Mouse (Mus musculus) hematopoietic stem cell, adult 5-6 weeks (primary cell): ENCODE measurements around the gene Atp1b4. TPM values are rescaled to one million over a fixed set of nuclear protein-coding genes. Genes with fewer than 3 reads are reported as not detected.
"Not testable (repeated sequence)": the region's sequence is repeated elsewhere in the genome, so short reads cannot be mapped to it uniquely, and the experiment has no call there.

Experiments used
- ATAC-seq, 2 experiments: fragments of 125-278 bp in 1 of 2; replicated peaks in 1 of 2; 2 replicates each; pipeline ENCODE4 v1.8.0; 2016 to 2017; ENCODE audit warnings: inconsistent platforms in 2 of 2, mild to moderate bottlenecking in 2 of 2, moderate number of reproducible peaks in 2 of 2, low read depth in 1 of 2, moderate TSS enrichment in 1 of 2; ENCODE audit not compliant: low FRiP score in 2 of 2, poor library complexity in 2 of 2, severe bottlenecking in 2 of 2, insufficient read depth in 1 of 2, low TSS enrichment in 1 of 2
- total RNA-seq: library from RNA; stranded (forward); fragments of 172-1452, 232-1000 nt; gene quantifications from 2 replicates; pipeline ENCODE4 v1.2.3, GENCODE M21; 2017

Gene Atp1b4
- not detected in 2 replicates for total RNA-seq

DNA sequence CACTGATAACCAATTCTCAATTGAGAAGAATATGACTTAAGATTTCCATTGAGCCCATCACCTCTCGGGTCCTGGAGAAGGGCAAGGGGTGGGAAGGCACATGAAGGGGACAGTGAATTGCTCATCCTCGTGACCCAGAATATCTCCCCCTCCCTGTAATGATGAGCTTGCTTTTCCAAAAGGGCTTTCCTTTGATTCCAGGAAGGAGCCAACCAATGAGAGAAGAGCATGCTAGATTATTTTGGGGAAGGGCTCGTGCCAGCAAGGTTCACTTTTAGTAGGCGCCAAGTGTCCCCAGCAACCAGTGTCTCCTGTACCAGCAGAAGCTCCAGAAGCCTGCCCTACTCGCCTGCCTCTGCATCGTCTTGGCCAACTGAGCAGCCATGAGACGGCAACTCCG lies at the start of gene Atp1b4:
TSS of gene Atp1b4 (plus strand) at position 301 of the 400 bp plus-strand sequence.
- no peak for ATAC-seq

- ATAC-seq, result no peak
Observed at GRCm38 (mm10) chrX:38308597-38308996, 7.4 kb upstream of the Atp1b4 start.

- no peak for ATAC-seq
Observed at GRCm38 (mm10) chrX:38311054-38311453, 4.9 kb upstream of the Atp1b4 start.

GRCm38 (mm10) chrX:38312910-38313625 lies 2.9 kb upstream of the Atp1b4 start:
- ATAC-seq, result no peak

DNA sequence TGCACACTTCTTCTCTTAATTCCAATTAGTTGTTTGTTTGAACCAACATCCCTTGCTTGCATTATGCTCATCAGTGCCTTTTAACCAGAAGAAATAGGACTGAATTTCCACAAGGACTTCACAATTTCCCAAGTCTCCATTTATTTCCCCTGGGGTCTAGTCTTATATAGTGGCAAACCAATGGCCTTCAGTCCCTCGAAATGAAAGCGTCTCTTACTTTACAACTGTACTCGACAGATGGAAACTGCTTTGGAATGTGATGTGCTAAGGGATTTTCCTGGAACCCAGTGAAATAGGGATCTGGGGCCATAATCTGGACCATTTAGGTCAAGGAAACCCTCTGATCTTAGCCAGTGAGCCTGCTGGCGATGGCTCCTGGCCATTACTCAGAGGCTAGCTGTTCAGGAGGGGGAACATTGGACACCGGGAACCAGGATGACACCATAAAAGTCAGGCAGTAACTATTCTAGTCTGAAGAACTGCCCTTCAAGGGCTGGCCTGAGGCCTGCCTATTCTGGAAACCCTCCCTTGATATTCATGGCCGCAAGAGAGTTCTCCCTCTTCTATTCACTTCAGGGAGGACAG lies 2.3 kb upstream of the Atp1b4 start:
- no peak for ATAC-seq

DNA sequence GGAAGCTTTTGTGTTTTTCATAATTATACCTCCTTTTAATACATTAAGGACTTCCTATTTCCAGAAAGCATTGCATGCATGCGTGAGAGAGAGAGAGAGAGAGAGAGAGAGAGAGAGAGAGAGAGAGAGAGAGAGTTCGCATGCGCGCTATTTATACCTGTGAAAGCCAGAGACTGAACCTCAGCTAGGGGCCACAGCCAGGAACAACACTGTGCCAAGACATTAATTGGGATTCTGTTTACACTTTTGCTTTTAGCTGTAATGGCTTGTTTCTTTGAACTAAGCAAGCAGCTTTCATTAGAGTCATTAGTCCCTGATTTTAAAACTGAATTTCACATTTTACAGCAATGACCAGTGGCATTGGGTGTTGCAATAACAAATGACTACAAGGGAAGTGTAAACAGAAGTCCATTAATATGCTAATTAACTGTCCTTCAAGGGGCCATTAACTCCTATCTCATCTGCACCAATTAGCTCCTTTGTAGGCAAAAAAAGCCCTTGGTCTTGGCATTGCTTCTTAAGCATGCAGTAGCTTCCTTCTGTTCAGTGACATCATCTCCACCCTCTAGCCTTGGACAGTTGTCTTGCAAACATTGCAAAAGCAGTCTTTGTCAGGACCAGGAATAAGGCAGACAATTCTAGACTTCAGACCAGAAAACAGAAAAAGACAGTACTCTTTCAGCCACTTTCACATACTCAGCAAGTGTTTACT lies 14.9 kb downstream of the Atp1b4 start:
- ATAC-seq, result no peak

DNA sequence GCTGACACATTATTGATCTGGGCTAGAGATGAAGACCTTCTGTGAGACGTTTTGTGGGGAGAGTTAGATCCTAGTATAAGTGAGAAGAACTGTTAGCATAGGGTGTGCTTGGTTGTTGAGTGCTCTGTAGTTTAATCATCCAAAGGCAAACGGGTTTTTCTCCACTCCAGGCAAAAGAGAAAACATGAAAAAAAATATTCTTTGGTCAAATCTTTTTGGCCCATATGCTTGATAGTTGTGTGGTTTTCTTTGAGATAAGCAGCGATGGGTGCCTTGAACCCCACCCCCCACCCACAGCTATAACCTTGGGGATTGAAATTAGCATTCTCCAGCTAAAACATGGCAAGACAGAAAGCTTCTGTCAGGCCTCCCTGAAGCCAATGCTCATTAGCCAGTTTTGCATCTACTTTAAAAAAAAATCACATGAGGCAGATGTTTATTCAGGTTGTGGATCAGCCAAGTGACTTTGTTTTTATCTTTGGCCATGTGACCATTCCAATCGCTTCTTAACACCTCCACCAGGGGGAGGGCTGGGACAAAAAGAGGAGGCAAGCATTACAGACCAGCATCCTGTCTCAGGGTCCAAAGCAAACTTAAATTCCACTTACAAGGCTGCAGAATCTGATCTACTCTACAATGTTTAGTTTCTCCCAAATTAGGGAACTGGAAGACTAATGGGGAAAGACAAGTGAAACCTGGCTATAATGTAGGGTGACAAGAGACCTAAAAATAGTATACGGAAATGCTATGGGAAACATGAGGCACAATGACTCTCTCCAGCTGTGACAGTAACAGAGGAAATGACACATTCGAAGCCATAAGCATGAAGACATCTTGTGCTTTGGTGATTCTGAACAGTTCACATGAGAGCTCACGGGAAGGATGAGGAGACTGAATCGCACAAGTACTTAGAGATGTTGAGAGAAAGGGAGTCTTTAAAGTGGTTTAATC lies 18.6 kb downstream of the Atp1b4 start:
- ATAC-seq, result peak; percentile 42 to 71; a peak in 3 of 4 replicates

DNA sequence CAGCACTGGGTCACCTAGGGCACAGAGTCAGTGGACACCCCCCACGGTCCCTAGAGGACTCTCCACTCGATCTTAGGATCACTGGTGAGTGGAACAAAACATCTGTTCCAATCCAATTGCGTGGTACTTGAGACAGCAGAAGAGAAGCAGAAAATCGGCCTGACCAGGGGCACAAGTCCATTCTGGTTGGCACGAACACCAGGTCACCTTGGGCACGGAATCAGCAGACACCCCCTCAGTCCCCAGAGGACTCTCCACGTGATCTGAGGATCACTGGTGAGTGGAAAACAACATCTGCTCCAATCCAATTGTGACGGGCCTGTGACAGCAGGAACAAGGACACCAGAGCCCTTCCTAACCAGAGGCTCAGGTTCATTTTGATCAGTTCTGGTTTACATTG lies 46.0 kb downstream of the Atp1b4 start:
- no peak for ATAC-seq

GRCm38 (mm10) chrX:38364621-38365020 lies 48.6 kb downstream of the Atp1b4 start:
- not testable (repeated sequence) for ATAC-seq

GRCm38 (mm10) chrX:38373169-38373568 lies 57.2 kb downstream of the Atp1b4 start:
- not testable (repeated sequence) for ATAC-seq

Other genes with a start within 250 kb of the Atp1b4 start
- gene Rhox10, start 249.7 kb upstream of the Atp1b4 start, total RNA-seq, result not detected in 2 replicates
- gene Rhox11, start 231.0 kb upstream of the Atp1b4 start, total RNA-seq, result not detected in 2 replicates
- gene Rhox12, start 205.3 kb upstream of the Atp1b4 start, total RNA-seq, result not detected in 2 replicates
- gene Rhox13, start 195.0 kb upstream of the Atp1b4 start, total RNA-seq, result not detected in 2 replicates
- gene Zbtb33, start 126.4 kb upstream of the Atp1b4 start, total RNA-seq, result 28.4 and 29.6 TPM in 2 replicates
- gene Tmem255a, start 63.7 kb upstream of the Atp1b4 start, total RNA-seq, result not detected in 2 replicates
- gene Lamp2, start 140.3 kb downstream of the Atp1b4 start, total RNA-seq, result 123 and 151 TPM in 2 replicates